Mouse (Mus musculus) stomach, embryonic 16.5 days (tissue): ENCODE results near the gene Mob2. TPM values are rescaled to one million over a fixed set of nuclear protein-coding genes. Genes with fewer than 3 reads are reported as not detected.
A peak's percentile ranks its signal among the peaks of the same experiment; 100 is the strongest.

Source experiments
- ATAC-seq: fragments of 200-750 bp; cut with Nextera tagmentation; 2 replicates; pipeline ENCODE4 v1.8.0; 2017; ENCODE audit warnings: moderate number of reproducible peaks, moderate TSS enrichment; ENCODE audit not compliant: insufficient read depth, low FRiP score
- H3K27ac ChIP-seq: fragments of 300-500 bp; sonication (generic); 2 replicates; pipeline ENCODE4 v1.5.1; 2014; ENCODE audit warnings: low read length
- H3K27me3 ChIP-seq: fragments of 300-500 bp; sonication (generic); 2 replicates; pipeline ENCODE4 v1.6.1; 2014; ENCODE audit warnings: low read length, control low read depth, mixed read lengths; ENCODE audit not compliant: control insufficient read depth, insufficient read depth
- H3K36me3 ChIP-seq: fragments of 300-500 bp; sonication (generic); 2 replicates; pipeline ENCODE4 v1.6.1; 2014; ENCODE audit warnings: low read length; ENCODE audit not compliant: control insufficient read depth, insufficient read depth
- H3K4me1 ChIP-seq: fragments of 300-500 bp; sonication (generic); 2 replicates; pipeline ENCODE4 v1.6.1; 2014; ENCODE audit warnings: low read length, control low read depth, mixed read lengths; ENCODE audit not compliant: control insufficient read depth, insufficient read depth
- H3K4me2 ChIP-seq: fragments of 300-500 bp; sonication (generic); 2 replicates; pipeline ENCODE4 v1.6.1; 2014; ENCODE audit warnings: low read depth, low read length, mixed read lengths
- H3K4me3 ChIP-seq: fragments of 300-500 bp; sonication (generic); replicated peaks from 2 replicates; pipeline ENCODE4 v1.5.1; 2014; ENCODE audit warnings: mild to moderate bottlenecking, low read length
- H3K9ac ChIP-seq: fragments of 300-500 bp; sonication (generic); 2 replicates; pipeline ENCODE4 v1.6.1; 2014; ENCODE audit warnings: low read length
- H3K9me3 ChIP-seq: fragments of 300-500 bp; sonication (generic); replicated peaks from 2 replicates; pipeline ENCODE4 v1.6.1; 2016; ENCODE audit warnings: low read length, control low read depth; ENCODE audit not compliant: control insufficient read depth
- WGBS: fragments of 180-500 bp; shearing (Covaris S2); extraction: QIAGEN DNeasy Blood & Tissue Kit; methylation state at CpG from one replicate; pipeline ENCODE4 v1.1.7; 2014; 5-methylcytosine and 5-hydroxymethylcytosine counted together
- polyA plus RNA-seq: library from polyadenylated mRNA; unstranded; fragments of >200 nt; fragmentation: Nextera tagmentation; extraction: Ambion mirVana; gene quantifications from 2 replicates; pipeline ENCODE4 v1.2.1, GENCODE M21; 2015

Mob2 gene
- polyA plus RNA-seq, 1 experiment from 2014 or later = 73.9 TPM

DNA sequence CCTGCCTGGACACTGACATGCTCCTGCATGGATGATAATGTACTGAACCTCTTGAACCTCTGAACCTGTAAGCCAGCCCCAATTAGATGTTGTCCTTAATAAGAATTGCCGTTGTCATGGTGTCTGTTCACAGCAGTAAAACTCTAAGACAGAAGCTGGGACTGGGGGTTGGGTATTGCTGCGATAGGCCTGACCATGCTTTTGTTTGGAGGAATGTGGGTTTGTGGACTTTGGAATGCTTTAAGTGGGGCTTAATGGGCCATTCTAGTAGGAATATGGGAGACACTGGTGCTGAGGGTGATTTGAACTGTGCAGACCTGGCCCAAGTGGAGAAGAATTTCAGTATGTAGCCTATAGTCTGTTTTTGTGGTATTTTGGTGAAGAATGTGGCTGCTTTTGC, 15.5 kb downstream of the Mob2 start:
- H3K4me2 ChIP-seq = no peak overlapping the region
- H3K9ac ChIP-seq = no peak overlapping the region
- H3K4me1 ChIP-seq = no peaks in the 10 kb centered on the region
- H3K27me3 ChIP-seq = no peaks in the 10 kb centered on the region
- no peaks in the 10 kb centered on the region for H3K9me3 ChIP-seq
- ATAC-seq = no peak
- no peaks in the 10 kb centered on the region for H3K36me3 ChIP-seq
- WGBS = 55% methylated on average over 2 of the region's 2 CpGs
- no peak overlapping the region for H3K27ac ChIP-seq
- H3K4me3 ChIP-seq = no peak overlapping the region

DNA sequence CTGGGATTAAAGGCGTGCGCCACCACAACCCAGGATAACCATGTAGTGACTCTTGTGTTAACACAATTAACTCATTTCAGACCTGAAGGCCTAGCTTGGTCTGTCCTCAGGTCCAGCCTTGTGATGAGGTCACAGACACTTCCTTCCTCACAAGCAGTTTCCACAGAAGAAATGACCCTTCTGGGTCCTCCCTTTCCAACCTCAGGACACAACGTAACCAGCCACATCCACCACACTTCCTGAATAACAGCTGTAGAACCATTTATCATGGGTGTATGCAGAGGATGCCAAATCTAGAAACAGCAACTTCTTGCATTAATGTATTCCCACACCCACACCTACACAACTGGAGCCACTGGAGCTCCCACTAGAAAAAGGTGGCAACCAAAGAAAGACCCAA, 20.1 kb downstream of the Mob2 start:
- no peak for ATAC-seq
- no peak overlapping the region for H3K9ac ChIP-seq
- no peaks in the 10 kb centered on the region for H3K4me1 ChIP-seq
- H3K4me3 ChIP-seq = no peak overlapping the region
- no peaks in the 10 kb centered on the region for H3K9me3 ChIP-seq
- H3K36me3 ChIP-seq = no peaks in the 10 kb centered on the region
- H3K4me2 ChIP-seq = no peak overlapping the region
- H3K27me3 ChIP-seq = no peaks in the 10 kb centered on the region
- H3K27ac ChIP-seq = no peak overlapping the region; the same call in 1 of the 2 replicates
- WGBS = 83% methylated on average over 3 of the region's 3 CpGs

DNA sequence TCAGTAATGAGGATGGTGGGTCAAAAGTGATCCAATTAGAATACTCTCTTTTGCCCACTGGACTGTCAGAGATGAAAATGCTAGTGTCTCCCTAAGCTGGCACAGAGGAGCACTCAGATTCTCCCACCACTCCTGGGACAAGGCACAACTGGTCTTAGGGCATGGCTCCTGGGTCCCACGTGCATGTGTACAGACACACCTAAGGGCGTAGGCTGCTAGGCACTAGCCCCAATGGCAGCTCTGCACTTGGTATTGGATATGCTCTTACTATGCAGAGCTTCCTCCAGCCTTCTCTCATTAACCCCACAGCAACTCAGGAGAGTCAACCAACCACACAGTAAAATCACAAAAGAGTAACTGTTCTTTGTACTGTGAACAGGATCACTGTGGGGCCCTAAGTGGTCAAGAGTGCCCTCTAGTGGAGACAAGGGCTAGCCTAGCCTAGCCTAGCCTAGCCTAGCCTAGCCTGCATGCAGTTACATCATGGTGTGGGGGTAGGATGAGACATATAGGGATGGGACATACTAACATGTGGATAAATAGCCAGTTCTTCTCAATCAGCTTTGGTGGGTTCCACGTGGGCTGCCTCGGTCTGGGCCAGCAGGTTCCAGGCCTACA, 23.2 kb downstream of the Mob2 start:
- Histone ChIP-seq H3K4me2 (no peak overlapping the region), H3K4me3 (no peak overlapping the region), H3K9ac (no peak overlapping the region), H3K36me3 (no peaks in the 10 kb centered on the region), H3K27ac (no peak overlapping the region), H3K27me3 (no peaks in the 10 kb centered on the region), H3K9me3 (no peaks in the 10 kb centered on the region), H3K4me1 (peaks cover 7% of the 10 kb centered on the region; the same call in 1 of the 2 replicates)
- ATAC-seq = peak; percentile 60; the same call in 1 of the 2 replicates
- WGBS = 64% methylated on average over 4 of the region's 4 CpGs

DNA sequence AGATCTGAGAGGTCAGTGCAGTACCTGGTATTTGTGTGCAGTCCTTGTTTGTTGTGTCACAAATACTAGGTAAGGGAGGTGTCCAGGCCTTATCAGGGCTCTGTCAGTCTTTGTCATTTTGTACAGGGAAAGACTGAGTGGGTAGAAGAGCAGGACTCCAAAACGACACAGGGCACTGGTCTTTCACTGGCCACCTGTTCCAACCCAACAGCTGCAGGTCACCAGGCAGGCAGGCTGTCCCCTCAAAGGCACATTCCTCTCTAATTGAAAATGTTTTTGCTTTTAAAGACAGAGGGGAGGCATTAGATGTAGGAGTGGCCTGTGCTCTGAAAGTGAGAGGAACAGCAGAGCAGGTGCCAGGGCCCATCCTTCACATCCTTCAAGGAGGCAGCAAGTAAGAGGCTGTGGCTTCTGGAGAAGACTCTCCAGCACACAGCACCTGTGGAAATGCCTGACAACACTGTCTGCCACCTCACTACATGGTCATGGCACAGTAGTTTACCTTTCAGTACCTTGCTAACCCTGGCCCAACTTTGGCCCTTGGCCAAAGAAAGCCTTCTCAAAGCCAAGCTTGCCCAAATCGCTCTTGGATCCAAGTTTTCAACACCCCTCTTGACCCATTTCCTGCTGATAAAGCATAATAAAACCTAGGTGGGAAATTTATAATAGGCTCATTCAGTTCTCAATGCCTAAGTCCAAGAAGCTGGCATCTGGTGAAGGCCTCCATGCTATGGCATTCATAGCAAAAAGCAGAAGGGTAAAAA, 25.6 kb downstream of the Mob2 start:
- H3K27me3 ChIP-seq = no peaks in the 10 kb centered on the region
- WGBS = 62% methylated on average over 2 of the region's 2 CpGs
- H3K4me1 ChIP-seq = peaks cover 7% of the 10 kb centered on the region; the same call in 1 of the 2 replicates
- no peaks in the 10 kb centered on the region for H3K9me3 ChIP-seq
- ATAC-seq = no peak
- no peak overlapping the region for H3K4me3 ChIP-seq
- no peak overlapping the region for H3K27ac ChIP-seq
- H3K9ac ChIP-seq = no peak overlapping the region
- H3K4me2 ChIP-seq = no peak overlapping the region
- H3K36me3 ChIP-seq = no peaks in the 10 kb centered on the region

DNA sequence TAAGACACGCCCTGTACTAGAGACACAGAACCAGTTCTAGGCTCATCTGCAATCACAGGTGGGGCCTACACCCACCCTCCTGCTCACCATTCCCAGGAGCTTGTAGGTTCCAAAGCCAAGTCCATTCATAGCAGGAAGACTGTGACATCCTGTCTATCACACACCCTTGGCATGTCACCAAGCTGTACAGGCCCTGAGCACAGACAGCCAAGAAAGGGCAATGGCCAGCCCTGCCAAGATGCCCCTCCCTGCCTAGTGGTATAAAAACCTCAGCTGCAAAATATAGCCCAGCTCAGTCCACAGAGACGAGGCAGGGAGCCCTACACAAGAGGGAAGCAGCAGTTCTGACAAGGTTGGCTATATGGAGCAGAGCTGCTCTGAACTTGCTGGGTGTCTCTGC, 26.7 kb downstream of the Mob2 start:
- ATAC-seq = peak; percentile 26; the same call in 1 of the 2 replicates
- 75% methylated on average over 2 of the region's 2 CpGs for WGBS
- H3K27ac ChIP-seq = 0 out of 2 replicates have a peak overlapping the region, but pooled peaks have one; percentile 32

DNA sequence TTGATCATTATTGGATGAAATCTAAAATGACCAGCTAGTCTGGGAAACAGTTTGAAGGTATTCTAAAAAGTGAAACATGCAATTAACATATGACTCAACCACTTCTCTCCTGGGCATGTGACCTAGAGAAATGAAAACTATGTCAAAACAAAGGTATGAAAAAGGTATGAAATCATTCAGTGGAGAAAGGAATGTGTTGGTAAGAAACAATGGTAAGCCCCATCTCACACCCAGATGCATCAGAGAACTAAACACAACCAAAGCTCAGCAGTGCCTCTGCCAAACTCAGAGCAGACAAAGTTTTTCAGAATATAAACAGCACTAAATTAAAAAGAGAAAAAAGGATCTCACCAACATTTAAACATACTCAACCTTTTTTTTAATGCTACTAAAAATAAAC, 30.8 kb downstream of the Mob2 start:
- Histone ChIP-seq H3K4me1 (peaks cover 28% of the 10 kb centered on the region), H3K27me3 (no peaks in the 10 kb centered on the region), H3K9ac (no peak overlapping the region), H3K36me3 (no peaks in the 10 kb centered on the region), H3K4me3 (no peak overlapping the region), H3K9me3 (no peaks in the 10 kb centered on the region), H3K4me2 (no peak overlapping the region), H3K27ac (no peak overlapping the region)
- ATAC-seq = no peak

More for the DNA sequence above, 26.7 kb downstream of the Mob2 start:
- H3K4me3 ChIP-seq = no peak overlapping the region
- no peak overlapping the region for H3K4me2 ChIP-seq
- peaks cover 7% of the 10 kb centered on the region; the same call in 1 of the 2 replicates for H3K4me1 ChIP-seq
- no peaks in the 10 kb centered on the region for H3K36me3 ChIP-seq
- no peaks in the 10 kb centered on the region for H3K27me3 ChIP-seq
- no peak overlapping the region for H3K9ac ChIP-seq
- no peaks in the 10 kb centered on the region for H3K9me3 ChIP-seq

DNA sequence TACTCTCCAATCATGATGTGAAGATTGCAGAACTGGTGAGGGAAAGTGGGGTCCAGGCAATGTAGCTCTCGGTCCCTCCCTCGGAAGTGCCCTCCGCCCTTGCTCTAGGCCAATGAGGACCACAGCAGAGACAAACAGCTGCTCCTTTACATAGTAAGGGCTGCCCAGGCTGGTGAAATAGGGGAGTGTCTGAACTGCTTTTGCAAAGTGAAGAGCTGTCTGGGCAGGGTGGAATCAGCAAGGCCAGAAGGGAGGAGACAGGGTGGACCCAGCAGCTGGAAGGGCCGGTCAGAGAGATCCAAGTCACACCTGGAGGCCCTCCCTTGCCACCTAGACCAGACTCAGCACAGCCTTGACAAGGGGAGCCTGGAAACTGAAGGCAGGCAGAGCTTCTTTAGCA, 34.9 kb downstream of the Mob2 start:
- no peak overlapping the region; the same call in 1 of the 2 replicates for H3K4me2 ChIP-seq

DNA sequence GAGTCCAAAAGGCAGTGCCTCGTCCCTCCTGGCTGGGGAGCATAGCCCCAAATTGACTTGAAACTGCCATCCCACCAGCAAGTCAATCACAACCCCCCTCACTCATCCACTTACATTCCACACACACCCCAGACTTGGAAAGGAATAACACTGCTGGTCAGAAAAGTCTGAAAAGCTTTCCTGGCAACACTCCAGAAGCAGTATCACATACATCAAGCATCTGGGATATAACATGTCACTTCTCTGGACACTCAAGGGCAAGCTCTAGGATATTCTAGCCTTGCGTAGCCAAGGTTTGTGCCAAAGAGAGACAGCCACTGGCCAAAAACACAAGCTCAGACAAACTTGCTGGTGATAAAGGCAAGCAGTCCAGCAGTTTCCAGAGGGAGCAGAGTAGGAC, 35.7 kb downstream of the Mob2 start:
- Histone ChIP-seq H3K36me3 (no peaks in the 10 kb centered on the region), H3K4me2 (no peak overlapping the region), H3K9ac (no peak overlapping the region), H3K4me1 (peaks cover 35% of the 10 kb centered on the region), H3K4me3 (no peak overlapping the region), H3K9me3 (no peaks in the 10 kb centered on the region), H3K27ac (peak overlapping the region; percentile 69), H3K27me3 (no peaks in the 10 kb centered on the region)
- 41% methylated on average over 2 of the region's 2 CpGs for WGBS
- ATAC-seq = no peak

More for the DNA sequence above, 34.9 kb downstream of the Mob2 start:
- no peak overlapping the region for H3K4me3 ChIP-seq
- peaks cover 29% of the 10 kb centered on the region for H3K4me1 ChIP-seq
- H3K27me3 ChIP-seq = no peaks in the 10 kb centered on the region
- no peaks in the 10 kb centered on the region for H3K36me3 ChIP-seq
- peak; percentile 44; the same call in 1 of the 2 replicates for ATAC-seq
- peak overlapping the region; percentile 69 for H3K27ac ChIP-seq
- 51% methylated on average over 4 of the region's 4 CpGs for WGBS
- H3K9ac ChIP-seq = peak overlapping the region; percentile 32; the same call in 1 of the 2 replicates
- H3K9me3 ChIP-seq = no peaks in the 10 kb centered on the region

DNA sequence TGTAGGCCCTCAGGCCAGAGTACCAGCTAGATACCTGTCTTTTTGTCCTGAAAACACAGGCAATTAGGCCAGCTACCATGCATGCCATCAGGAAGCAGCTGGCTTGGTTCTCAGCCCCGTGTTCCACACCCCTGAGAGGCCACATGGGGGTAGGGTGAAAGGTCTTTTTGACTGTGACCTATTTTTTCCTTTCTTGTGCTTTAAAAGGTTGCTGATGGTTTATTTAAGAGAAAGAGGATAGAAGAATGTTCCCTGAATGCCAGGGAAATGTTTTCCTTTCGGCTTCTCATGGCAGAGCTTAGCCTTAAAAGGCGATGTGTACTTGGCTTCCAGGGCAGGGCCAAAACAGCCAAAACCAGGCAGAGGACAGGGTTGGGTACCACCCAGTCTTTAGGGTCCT, 40.0 kb downstream of the Mob2 start:
- WGBS = 40% methylated on average over 3 of the region's 3 CpGs
- peak; percentile 45; the same call in 1 of the 2 replicates for ATAC-seq

More for the DNA sequence above, 40.0 kb downstream of the Mob2 start:
- peak overlapping the region; percentile 76 for H3K27ac ChIP-seq
- 0 out of 2 replicates have a peak overlapping the region, but pooled peaks have one; percentile 18 for H3K9ac ChIP-seq
- H3K9me3 ChIP-seq = no peaks in the 10 kb centered on the region
- H3K4me1 ChIP-seq = peaks cover 22% of the 10 kb centered on the region
- no peaks in the 10 kb centered on the region for H3K27me3 ChIP-seq
- no peaks in the 10 kb centered on the region for H3K36me3 ChIP-seq
- H3K4me2 ChIP-seq = no peak overlapping the region
- H3K4me3 ChIP-seq = no peak overlapping the region
